Mouse (Mus musculus): ENCODE data around the gene Vcan.
A peak's percentile ranks its signal among the peaks of the same experiment; 100 is the strongest.
"Not testable (repeated sequence)": the region's sequence is repeated elsewhere in the genome, so short reads cannot be mapped to it uniquely, and the experiment has no call there.

The Vcan gene

GRCm38 (mm10) chr13:89741766-89742685 is at the start of gene Vcan:
Gene Vcan, minus strand, starts transcription at chr13:89742509.
- DNase-seq (ENCODE audit: low spot score in 2 of 2), result peak; percentile 26 to 29

DNA sequence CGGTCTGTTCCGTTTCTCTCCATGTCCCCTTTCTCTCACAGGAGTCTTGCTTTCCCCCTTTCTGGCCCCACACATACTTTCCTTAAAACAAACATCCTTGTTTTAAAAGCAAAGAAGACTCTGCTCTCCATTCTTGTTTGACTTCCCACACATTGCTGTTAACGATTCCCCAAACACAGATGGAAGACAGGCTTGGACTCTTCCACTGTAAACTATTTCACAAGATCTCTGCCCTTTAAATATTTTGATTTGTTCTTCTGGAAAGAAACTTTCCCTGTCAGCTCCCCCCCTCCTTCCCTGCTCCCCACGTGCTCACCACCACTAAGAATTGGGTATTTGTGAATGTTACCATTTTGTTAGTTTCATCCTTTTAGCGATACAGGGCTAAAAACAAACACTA is 49.2 kb upstream of the Vcan start:
- no peak for DNase-seq (ENCODE audit: low spot score in 2 of 2)

- no peak for DNase-seq (ENCODE audit: low spot score in 2 of 2)
Observed at GRCm38 (mm10) chr13:89782886-89783285, 40.6 kb upstream of the Vcan start.

- no peak for DNase-seq (ENCODE audit: low spot score in 2 of 2)
Observed at GRCm38 (mm10) chr13:89780276-89780675, 38.0 kb upstream of the Vcan start.

GRCm38 (mm10) chr13:89779208-89779911 is 37.1 kb upstream of the Vcan start:
- peak; percentile 73 to 82 for DNase-seq (ENCODE audit: low spot score in 2 of 2)

DNA sequence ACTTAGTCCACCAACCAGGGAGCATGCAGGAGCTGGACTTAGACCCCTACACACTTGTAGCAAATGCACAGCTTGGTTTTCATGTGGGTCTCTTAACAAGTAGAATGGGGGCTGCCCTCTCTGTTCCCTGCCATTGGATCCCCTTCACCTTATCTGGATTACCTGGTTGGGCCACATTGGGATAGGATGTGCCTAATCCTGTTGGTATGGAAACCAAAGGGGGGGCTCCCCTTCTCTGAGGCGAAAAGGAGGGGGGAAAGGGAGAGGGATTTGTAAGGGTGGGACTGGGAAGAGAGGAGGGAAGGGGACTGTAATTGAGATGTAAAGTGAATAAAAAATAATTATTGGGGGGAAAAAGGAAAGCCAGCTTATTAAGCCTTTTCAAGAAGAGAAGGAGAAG is 35.5 kb upstream of the Vcan start:
- no peak for DNase-seq (ENCODE audit: low spot score in 2 of 2)

GRCm38 (mm10) chr13:89777146-89777545 is 34.8 kb upstream of the Vcan start:
- no peak for DNase-seq (ENCODE audit: low spot score in 2 of 2)

DNA sequence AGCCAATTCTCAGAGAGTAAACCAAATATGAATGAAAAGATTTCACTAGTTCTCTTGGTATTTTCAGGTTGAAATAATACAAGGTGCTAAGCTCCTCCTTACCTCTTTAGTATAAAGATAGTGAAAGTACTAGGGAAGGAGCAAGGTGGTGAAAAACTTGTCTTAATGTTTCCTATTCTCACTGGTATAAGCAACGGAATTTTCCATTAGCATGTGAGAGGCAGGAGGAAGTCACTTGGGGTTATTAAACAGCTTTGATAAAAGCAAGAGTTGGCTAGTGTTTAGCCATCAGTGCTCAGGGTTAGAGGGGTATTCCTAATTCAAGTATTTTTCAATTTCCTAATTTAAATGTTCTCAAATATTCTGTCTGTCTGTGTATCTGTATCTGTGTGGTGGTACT is 24.2 kb upstream of the Vcan start:
- DNase-seq (ENCODE audit: low spot score in 2 of 2), result no peak

GRCm38 (mm10) chr13:89765966-89766365 is 23.7 kb upstream of the Vcan start:
- DNase-seq (ENCODE audit: low spot score in 2 of 2), result no peak

GRCm38 (mm10) chr13:89762339-89762738 is 20.0 kb upstream of the Vcan start:
- DNase-seq (ENCODE audit: low spot score in 2 of 2), result no peak

GRCm38 (mm10) chr13:89756347-89756746 is 14.0 kb upstream of the Vcan start:
- DNase-seq (ENCODE audit: low spot score in 2 of 2), result no peak

GRCm38 (mm10) chr13:89750562-89750961 is 8.3 kb upstream of the Vcan start:
- DNase-seq (ENCODE audit: low spot score in 2 of 2), result not testable (repeated sequence)

GRCm38 (mm10) chr13:89743201-89743600 is 892 bp upstream of the Vcan start:
- DNase-seq (ENCODE audit: low spot score in 2 of 2), result no peak

DNA sequence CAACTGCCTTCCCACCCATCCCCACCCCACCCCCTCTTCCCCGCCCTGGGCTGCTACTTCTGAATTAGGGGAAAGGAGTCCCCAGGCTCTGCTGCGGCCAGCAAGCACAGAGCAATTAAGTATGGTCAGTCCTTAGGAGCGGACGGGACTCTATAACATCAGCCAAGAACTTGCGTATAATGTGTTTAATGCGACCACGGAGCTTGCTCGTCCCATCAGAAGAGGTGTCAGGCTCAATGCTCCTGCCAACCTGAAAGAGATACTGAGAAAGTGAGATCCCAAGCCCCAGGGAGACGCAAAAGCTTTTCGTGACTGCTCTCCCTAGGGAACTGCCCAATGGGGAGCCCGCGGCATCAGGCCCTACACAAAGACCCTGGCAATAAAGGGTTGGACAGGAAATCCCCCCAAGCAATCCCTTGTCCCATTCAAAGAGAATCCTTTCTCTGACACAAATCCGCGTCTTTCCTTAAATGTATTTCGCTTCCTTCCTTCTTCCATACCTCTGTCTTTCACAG is 434 bp upstream of the Vcan start:
- peak in 1 of 2 experiments; percentile 8 for DNase-seq (ENCODE audit: low spot score in 2 of 2)

DNA sequence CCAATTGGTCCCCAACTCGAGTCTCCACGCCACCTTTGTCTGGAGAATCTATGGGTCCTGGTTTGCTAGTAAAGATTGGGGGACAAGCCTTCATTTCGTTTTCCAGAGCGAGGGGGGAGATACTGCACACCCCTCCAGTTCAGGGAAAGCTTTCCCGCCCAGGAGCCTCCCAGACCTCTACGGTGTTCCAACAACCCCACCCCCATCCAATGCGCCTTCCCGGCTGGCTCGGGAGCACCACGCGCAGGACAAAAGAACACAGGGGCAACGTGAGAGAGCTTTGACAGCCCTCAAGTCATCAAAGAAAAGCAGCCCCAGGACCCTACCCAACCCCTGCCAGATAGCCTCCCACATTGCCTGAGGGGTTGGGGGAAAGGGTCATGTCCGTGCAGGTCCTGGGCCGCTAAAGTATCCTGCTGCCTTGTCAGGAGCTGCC is 1.2 kb downstream of the Vcan start:
- peak in 1 of 2 experiments; percentile 6 for DNase-seq (ENCODE audit: low spot score in 2 of 2)

DNA sequence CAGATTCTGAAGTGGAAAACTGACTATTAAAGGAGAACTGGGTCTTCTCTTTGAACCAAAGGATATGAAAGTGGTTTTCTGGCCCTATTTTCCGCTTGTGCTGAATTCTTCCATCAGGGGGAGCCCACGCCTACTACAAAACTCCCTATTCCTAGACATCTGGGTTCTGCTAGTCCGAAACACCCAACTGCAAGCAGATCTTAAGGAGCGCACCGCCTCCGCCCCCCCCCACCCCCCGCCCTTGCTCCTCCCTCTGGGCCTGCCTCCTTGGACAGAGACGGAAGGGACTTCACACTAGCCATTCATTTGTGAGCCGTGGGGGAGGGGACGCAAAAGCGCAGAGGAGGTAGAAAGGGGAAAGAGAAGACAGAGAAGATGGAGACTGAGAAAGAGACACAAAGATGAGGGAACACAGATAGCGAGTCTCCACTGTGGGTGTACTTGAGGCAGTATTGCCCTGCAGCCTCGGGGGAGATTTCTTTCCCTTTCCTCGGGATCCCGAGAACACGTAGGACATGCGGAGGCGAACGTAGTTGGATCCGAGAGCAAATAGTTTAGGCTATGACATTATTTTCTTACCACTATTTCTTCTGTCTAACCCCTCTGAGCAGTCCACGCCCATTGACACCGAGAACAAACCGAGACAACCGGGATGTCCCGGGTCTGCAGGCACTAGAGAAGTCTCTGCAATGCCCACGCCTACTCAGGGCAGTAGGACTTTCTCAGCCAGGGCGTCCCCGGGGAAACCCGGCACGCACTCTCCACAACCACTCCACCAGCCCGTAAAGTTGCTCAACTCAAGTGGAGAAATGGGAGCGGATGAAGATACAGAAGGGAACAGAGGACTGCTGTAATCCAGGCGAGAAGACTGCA is 1.8 kb downstream of the Vcan start:
- peak; percentile 74 to 77 for DNase-seq (ENCODE audit: low spot score in 2 of 2)

DNA sequence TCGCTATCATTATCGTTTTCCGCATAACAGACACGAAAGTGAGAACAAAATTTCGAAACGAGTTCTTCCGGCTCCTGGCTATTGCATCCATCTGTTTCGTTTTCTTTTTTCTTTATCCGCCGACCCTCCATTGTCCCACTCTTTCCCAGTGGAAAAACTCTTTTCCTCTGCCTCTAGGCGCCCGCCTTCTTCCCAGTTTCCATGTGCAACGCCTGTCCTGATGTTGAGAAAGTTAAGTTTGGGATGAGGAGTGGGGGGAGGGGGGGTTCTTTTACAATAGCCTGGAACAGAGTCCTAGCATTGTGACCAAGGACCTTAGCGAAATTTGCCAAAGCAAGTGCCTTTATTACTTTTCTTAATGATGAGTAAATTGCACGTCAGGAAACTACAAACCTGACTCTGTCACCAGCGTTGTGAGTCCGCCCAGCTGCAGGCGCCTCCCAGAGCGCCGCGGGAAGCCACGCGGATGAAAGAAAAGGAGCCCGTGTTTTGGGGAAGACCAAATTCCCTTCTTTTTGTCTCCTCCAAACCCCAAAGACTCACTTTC is 2.5 kb downstream of the Vcan start:
- no peak for DNase-seq (ENCODE audit: low spot score in 2 of 2)

GRCm38 (mm10) chr13:89738776-89739695 is 3.3 kb downstream of the Vcan start:
- peak; percentile 53 to 71 for DNase-seq (ENCODE audit: low spot score in 2 of 2)

DNA sequence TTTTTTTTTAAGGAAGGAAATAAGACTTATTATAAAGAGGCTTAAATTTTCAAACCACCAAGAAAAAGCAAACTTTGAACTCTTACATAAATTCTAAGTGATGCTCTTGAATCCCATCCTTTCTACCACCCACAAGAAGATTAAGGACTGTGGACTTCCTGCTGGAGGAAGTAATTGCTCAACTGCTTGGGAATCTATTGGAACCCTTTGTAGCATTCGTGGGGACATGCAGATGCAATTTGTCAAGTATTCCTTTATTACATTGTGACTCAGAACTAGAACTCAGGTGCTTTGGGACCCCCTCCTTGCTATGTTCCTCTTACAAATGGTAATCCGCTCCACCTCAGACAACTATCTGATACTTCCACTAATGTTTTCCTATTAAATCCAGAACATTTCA is 4.0 kb downstream of the Vcan start:
- no peak for DNase-seq (ENCODE audit: low spot score in 2 of 2)

DNA sequence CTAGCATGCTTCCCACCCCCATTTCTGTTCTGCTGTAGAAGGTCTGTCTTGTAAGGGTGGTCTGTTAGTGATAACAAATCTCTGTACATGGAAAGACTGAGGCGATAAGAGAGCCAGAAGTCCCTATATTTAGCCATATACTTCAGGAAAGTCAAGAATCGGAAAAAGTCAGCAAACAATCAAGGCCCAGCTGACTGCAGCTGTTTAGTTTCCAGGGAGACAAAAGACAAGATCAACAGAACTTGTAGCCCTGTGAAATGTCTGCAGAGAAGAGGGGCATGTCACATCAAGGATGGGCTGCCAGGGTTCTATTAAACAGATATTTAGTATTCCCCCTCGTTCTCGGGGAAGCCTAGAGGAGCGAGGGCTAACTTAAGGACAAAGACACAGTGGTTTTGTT is 7.2 kb downstream of the Vcan start:
- no peak for DNase-seq (ENCODE audit: low spot score in 2 of 2)

Data from right cerebral cortex, adult 2 months (tissue).